Mouse (Mus musculus) liver, embryonic 15.5 days (tissue): ENCODE measurements around the gene Sh3pxd2a. TPM values are rescaled to one million over a fixed set of nuclear protein-coding genes. Genes with fewer than 3 reads are reported as not detected.
A peak's percentile ranks its signal among the peaks of the same experiment; 100 is the strongest.

Experiments
- ATAC-seq: fragments of 200-750 bp; cut with Nextera tagmentation; 2 replicates; pipeline ENCODE4 v1.8.0; 2017; ENCODE audit warnings: moderate number of reproducible peaks, mild to moderate bottlenecking, moderate library complexity; ENCODE audit not compliant: insufficient read depth
- H3K27ac ChIP-seq: fragments of 300-500 bp; sonication (generic); replicated peaks from 2 replicates; pipeline ENCODE4 v1.5.1; 2015; ENCODE audit warnings: mild to moderate bottlenecking, inconsistent platforms
- H3K27me3 ChIP-seq: fragments of 300-500 bp; sonication (generic); 2 replicates; pipeline ENCODE4 v1.6.1; 2015; ENCODE audit warnings: mild to moderate bottlenecking, inconsistent platforms
- H3K36me3 ChIP-seq: fragments of 300-500 bp; sonication (generic); replicated peaks from 2 replicates; pipeline ENCODE4 v1.6.1; 2015; ENCODE audit warnings: moderate library complexity, mild to moderate bottlenecking, inconsistent platforms
- H3K4me1 ChIP-seq: fragments of 300-500 bp; sonication (generic); replicated peaks from 2 replicates; pipeline ENCODE4 v1.6.1; 2015; ENCODE audit warnings: inconsistent platforms
- H3K4me2 ChIP-seq: fragments of 300-500 bp; sonication (generic); 2 replicates; pipeline ENCODE4 v1.6.1; 2015; ENCODE audit warnings: moderate library complexity, mild to moderate bottlenecking, inconsistent platforms
- H3K4me3 ChIP-seq: fragments of 300-500 bp; sonication (generic); replicated peaks from 2 replicates; pipeline ENCODE4 v1.5.1; 2015; ENCODE audit warnings: mild to moderate bottlenecking, inconsistent platforms
- H3K9ac ChIP-seq: fragments of 300-500 bp; sonication (generic); 2 replicates; pipeline ENCODE4 v1.6.1; 2015; ENCODE audit warnings: moderate library complexity, mild to moderate bottlenecking, inconsistent platforms
- H3K9me3 ChIP-seq: fragments of 300-500 bp; sonication (generic); replicated peaks from 2 replicates; pipeline ENCODE4 v1.6.1; 2016; ENCODE audit warnings: inconsistent platforms
- WGBS: fragments of 180-500 bp; shearing (Covaris S2); methylation state at CpG from one replicate; pipeline ENCODE4 v1.1.7; 2015; ENCODE audit warnings: mixed read lengths; ENCODE audit not compliant: insufficient replicate concordance; 5-methylcytosine and 5-hydroxymethylcytosine counted together
- polyA plus RNA-seq: library from polyadenylated mRNA; unstranded; fragments of >200 nt; fragmentation: Nextera tagmentation; extraction: Ambion mirVana; gene quantifications from 2 replicates; pipeline ENCODE4 v1.2.1, GENCODE M21; 2015

Sh3pxd2a gene
- polyA plus RNA-seq, 1 experiment from 2014 or later: 0.63 TPM

GRCm38 (mm10) chr19:47339165-47339564 lies 125.0 kb downstream of the Sh3pxd2a start:
- peaks cover 52% of the 10 kb centered on the region for H3K27me3 ChIP-seq
- H3K36me3 ChIP-seq: no peaks in the 10 kb centered on the region
- no peak overlapping the region for H3K27ac ChIP-seq
- peak overlapping the region; percentile 54 for H3K4me2 ChIP-seq
- H3K9ac ChIP-seq: no peak overlapping the region
- H3K4me1 ChIP-seq: peaks cover 17% of the 10 kb centered on the region
- WGBS: 5% methylated on average over 17 of the region's 17 CpGs
- no peak for ATAC-seq
- H3K4me3 ChIP-seq: no peak overlapping the region; the same call in 1 of the 2 replicates
- H3K9me3 ChIP-seq: no peaks in the 10 kb centered on the region

GRCm38 (mm10) chr19:47338396-47339164 lies 125.6 kb downstream of the Sh3pxd2a start:
- H3K36me3 ChIP-seq: no peaks in the 10 kb centered on the region
- 43% methylated on average over 24 of the region's 24 CpGs for WGBS
- H3K9me3 ChIP-seq: no peaks in the 10 kb centered on the region
- H3K27ac ChIP-seq: no peak overlapping the region
- H3K4me2 ChIP-seq: peak overlapping the region; percentile 54
- H3K27me3 ChIP-seq: peaks cover 46% of the 10 kb centered on the region
- H3K4me1 ChIP-seq: peaks cover 15% of the 10 kb centered on the region
- no peak overlapping the region; the same call in 1 of the 2 replicates for H3K4me3 ChIP-seq
- no peak overlapping the region for H3K9ac ChIP-seq
- no peak for ATAC-seq

- Histone ChIP-seq H3K4me2 (no peak overlapping the region), H3K27ac (no peak overlapping the region), H3K4me1 (peaks cover 14% of the 10 kb centered on the region), H3K4me3 (no peak overlapping the region), H3K36me3 (no peaks in the 10 kb centered on the region), H3K9me3 (no peaks in the 10 kb centered on the region), H3K9ac (no peak overlapping the region), H3K27me3 (peaks cover 37% of the 10 kb centered on the region)
- no peak; the same call in 1 of the 2 replicates for ATAC-seq
- WGBS: 31% methylated on average over 12 of the region's 12 CpGs
Observed at GRCm38 (mm10) chr19:47337743-47338142, 126.5 kb downstream of the Sh3pxd2a start.

- no peak overlapping the region for H3K27ac ChIP-seq
- peaks cover 14% of the 10 kb centered on the region for H3K4me1 ChIP-seq
- no peak for ATAC-seq
- H3K9ac ChIP-seq: no peak overlapping the region
- H3K4me3 ChIP-seq: no peak overlapping the region
- no peaks in the 10 kb centered on the region for H3K36me3 ChIP-seq
- H3K27me3 ChIP-seq: peaks cover 32% of the 10 kb centered on the region
- H3K9me3 ChIP-seq: no peaks in the 10 kb centered on the region
- no peak overlapping the region for H3K4me2 ChIP-seq
- WGBS: 63% methylated on average over 7 of the region's 7 CpGs
Observed at GRCm38 (mm10) chr19:47337191-47337590, 127.0 kb downstream of the Sh3pxd2a start.

GRCm38 (mm10) chr19:47335262-47335661 lies 128.9 kb downstream of the Sh3pxd2a start:
- Histone ChIP-seq H3K9ac (no peak overlapping the region), H3K27me3 (peaks cover 23% of the 10 kb centered on the region), H3K27ac (no peak overlapping the region), H3K4me2 (no peak overlapping the region), H3K36me3 (no peaks in the 10 kb centered on the region), H3K9me3 (no peaks in the 10 kb centered on the region), H3K4me1 (peaks cover 22% of the 10 kb centered on the region), H3K4me3 (no peak overlapping the region)
- no peak for ATAC-seq
- WGBS: 44% methylated on average over 6 of the region's 6 CpGs

- H3K4me2 ChIP-seq: no peak overlapping the region
- no peak overlapping the region for H3K9ac ChIP-seq
- ATAC-seq: no peak
- no peak overlapping the region for H3K27ac ChIP-seq
- H3K4me1 ChIP-seq: peaks cover 22% of the 10 kb centered on the region
- no peaks in the 10 kb centered on the region for H3K36me3 ChIP-seq
- WGBS: 72% methylated on average over 17 of the region's 17 CpGs
- H3K27me3 ChIP-seq: peaks cover 19% of the 10 kb centered on the region
- no peaks in the 10 kb centered on the region for H3K9me3 ChIP-seq
- no peak overlapping the region for H3K4me3 ChIP-seq
Observed at GRCm38 (mm10) chr19:47334713-47335112, 129.5 kb downstream of the Sh3pxd2a start.

- WGBS: 30% methylated on average over 10 of the region's 10 CpGs
- Histone ChIP-seq H3K9ac (no peak overlapping the region), H3K9me3 (no peaks in the 10 kb centered on the region), H3K4me3 (no peak overlapping the region), H3K36me3 (no peaks in the 10 kb centered on the region), H3K27ac (no peak overlapping the region; the same call in 1 of the 2 replicates), H3K27me3 (no peaks in the 10 kb centered on the region), H3K4me2 (no peak overlapping the region), H3K4me1 (peaks cover 8% of the 10 kb centered on the region)
- ATAC-seq: peak; percentile 38
Observed at GRCm38 (mm10) chr19:47330743-47331227, 133.4 kb downstream of the Sh3pxd2a start.

- peaks cover 8% of the 10 kb centered on the region for H3K4me1 ChIP-seq
- no peak overlapping the region for H3K27ac ChIP-seq
- H3K36me3 ChIP-seq: no peaks in the 10 kb centered on the region
- H3K9me3 ChIP-seq: no peaks in the 10 kb centered on the region
- no peaks in the 10 kb centered on the region for H3K27me3 ChIP-seq
- no peak overlapping the region for H3K4me3 ChIP-seq
- no peak for ATAC-seq
- H3K9ac ChIP-seq: no peak overlapping the region
- H3K4me2 ChIP-seq: no peak overlapping the region
- 65% methylated on average over 1 of the region's 1 CpGs for WGBS
Observed at GRCm38 (mm10) chr19:47329102-47329501, 135.1 kb downstream of the Sh3pxd2a start.

- WGBS: 39% methylated on average over 11 of the region's 11 CpGs
- Histone ChIP-seq H3K27me3 (no peaks in the 10 kb centered on the region), H3K9ac (no peak overlapping the region), H3K36me3 (no peaks in the 10 kb centered on the region), H3K4me2 (no peak overlapping the region), H3K27ac (no peak overlapping the region), H3K4me3 (no peak overlapping the region), H3K4me1 (peaks cover 8% of the 10 kb centered on the region), H3K9me3 (no peaks in the 10 kb centered on the region)
- no peak for ATAC-seq
Observed at GRCm38 (mm10) chr19:47327896-47328882, 136.0 kb downstream of the Sh3pxd2a start.

GRCm38 (mm10) chr19:47325881-47326280 lies 138.3 kb downstream of the Sh3pxd2a start:
- H3K4me2 ChIP-seq: no peak overlapping the region
- ATAC-seq: no peak
- H3K27me3 ChIP-seq: no peaks in the 10 kb centered on the region
- WGBS: 39% methylated on average over 5 of the region's 5 CpGs
- H3K4me1 ChIP-seq: peaks cover 12% of the 10 kb centered on the region
- no peak overlapping the region for H3K27ac ChIP-seq
- H3K9ac ChIP-seq: no peak overlapping the region
- no peaks in the 10 kb centered on the region for H3K36me3 ChIP-seq
- no peak overlapping the region for H3K4me3 ChIP-seq
- H3K9me3 ChIP-seq: no peaks in the 10 kb centered on the region
